Mouse (Mus musculus) G1E (cell line): ENCODE data around the gene Ntn1.

ENCODE experiments used
- CTCF ChIP-seq: IDR thresholded peaks from 2 replicates; pipeline ENCODE4 v1.5.1; 2012; ENCODE audit warnings: low read depth, low read length, inconsistent platforms, mixed read lengths
- GATA1 ChIP-seq: IDR thresholded peaks from 2 replicates; pipeline ENCODE4 v1.6.1; 2012; ENCODE audit warnings: borderline replicate concordance, low read length, inconsistent platforms, mixed read lengths

- TF ChIP-seq CTCF (no peak), GATA1 (no peak)
Observed at GRCm38 (mm10) chr11:68203658-68204315, 196.8 kb downstream of the Ntn1 start.
